Mouse (Mus musculus) liver, embryonic 14.5 days (tissue): Measurements from ENCODE around the gene Cpox.

Experiments
- CTCF ChIP-seq: IDR thresholded peaks from 2 replicates; pipeline ENCODE4 v1.5.1; 2016; ENCODE audit warnings: antibody characterized with exemption, low read depth, control low read depth
- EP300 ChIP-seq: IDR thresholded peaks from 2 replicates; pipeline ENCODE4 v1.6.1; 2016; ENCODE audit warnings: antibody characterized with exemption, low read depth

GRCm38 (mm10) chr16:58697261-58697660 lies 27.2 kb downstream of the Cpox start:
- TF ChIP-seq CTCF (no peak), EP300 (no peak)
